Mouse (Mus musculus) Patski (cell line): ENCODE results near the gene Fam163b. TPM values are rescaled to one million over a fixed set of nuclear protein-coding genes. Genes with fewer than 3 reads are reported as not detected.

Source experiments
- ATAC-seq: fragments of 100-300 bp; one replicate; pipeline ENCODE4 v1.8.0; 2021
- CTCF ChIA-PET: fragments of 350-600 bp; sonication (Branson Sonifier 250); formaldehyde crosslinking; loops from one replicate; lab custom pipeline; 2022; ENCODE audit warnings: inconsistent platforms; lab: Charles Lee
- POLR2A ChIA-PET: fragments of 350-600 bp; sonication (Branson Sonifier 250); formaldehyde crosslinking; loops from one replicate; lab custom pipeline; 2022; ENCODE audit warnings: antibody characterized with exemption, inconsistent platforms; lab: Charles Lee
- DNase-seq: peaks from one replicate; pipeline ENCODE4 v3.0.0-alpha.2; 2011; ENCODE audit warnings: low read depth, low spot score
- H3K27me3 ChIP-seq: fragments of 371-371 bp; one replicate; pipeline ENCODE4 v1.5.1; 2021
- CTCF ChIP-seq: fragments of 100-300 bp; IDR thresholded peaks from one replicate; pipeline ENCODE4 v1.5.1; 2021
- in situ Hi-C: fragments of 300-500 bp; cut with MboI; formaldehyde crosslinking; loops from 3 replicates; pipeline ENCODE4 v1.11.1; 2018; ENCODE audit warnings: low pct_unique_long_range_greater_than_20kb, mixed read lengths
- polyA plus RNA-seq: library from polyadenylated mRNA; unstranded; gene quantifications from one replicate; pipeline ENCODE4 v1.2.3, GENCODE M21; 2021

Gene Fam163b
- polyA plus RNA-seq, 1 experiment from 2014 or later = not detected

DNA sequence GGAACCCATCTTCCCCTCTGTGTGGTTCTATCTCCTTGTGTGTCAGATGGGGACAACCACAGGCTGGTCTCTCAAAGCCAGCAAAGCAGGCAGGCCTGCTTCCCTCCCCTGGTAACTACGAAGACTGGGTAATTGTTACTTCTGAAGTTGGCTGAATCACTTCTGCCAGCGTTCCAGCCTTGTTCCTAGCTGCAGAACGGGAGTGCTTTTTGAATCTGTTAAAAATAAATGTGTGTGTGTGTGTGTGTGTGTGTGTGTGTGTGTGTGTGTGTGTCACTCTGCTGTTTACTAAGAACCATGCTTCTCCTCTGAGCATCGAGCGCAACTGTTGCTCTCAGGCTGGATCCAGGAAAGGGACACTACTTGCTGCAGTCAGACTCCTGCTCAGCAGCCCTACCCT, 21.6 kb upstream of the Fam163b start:
- ChIA-PET CTCF (interaction anchor here (1.6 kb wide), 1 partner anchor 9 kb away, joined by 3 read pairs; no protein-coding TSS in a partner anchor), POLR2A (interaction anchor here (1.1 kb wide), 1 partner anchor 22 kb away, joined by 3 read pairs; no protein-coding TSS in a partner anchor)

DNA sequence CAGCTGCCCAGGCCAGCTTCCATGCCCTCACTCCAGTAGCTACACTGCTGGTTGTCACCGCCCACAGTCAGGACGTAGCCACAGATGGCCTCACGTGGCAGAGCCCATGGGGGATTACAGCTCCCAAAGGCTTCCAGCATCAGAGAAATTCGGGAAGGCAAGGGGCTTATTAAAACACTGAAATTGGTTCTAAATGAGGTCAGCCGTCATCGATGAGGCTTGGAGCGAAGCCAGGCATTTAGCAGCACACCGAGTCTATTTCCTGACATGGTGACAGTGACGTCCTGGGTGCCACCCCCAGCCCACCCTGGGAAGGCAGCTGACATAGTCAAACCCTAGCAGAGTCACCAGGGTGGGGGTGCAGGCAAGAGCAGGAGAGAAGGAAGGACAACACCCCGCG, 20.4 kb upstream of the Fam163b start:
- TF ChIP-seq CTCF = no peak

More for the DNA sequence above, 21.6 kb upstream of the Fam163b start:
- no peak for TF ChIP-seq CTCF
- in situ Hi-C loops = no loop called here
- no peak for ATAC-seq
- peaks cover 19% of the 10 kb centered on the region for H3K27me3 ChIP-seq
- no peak for DNase-seq

DNA sequence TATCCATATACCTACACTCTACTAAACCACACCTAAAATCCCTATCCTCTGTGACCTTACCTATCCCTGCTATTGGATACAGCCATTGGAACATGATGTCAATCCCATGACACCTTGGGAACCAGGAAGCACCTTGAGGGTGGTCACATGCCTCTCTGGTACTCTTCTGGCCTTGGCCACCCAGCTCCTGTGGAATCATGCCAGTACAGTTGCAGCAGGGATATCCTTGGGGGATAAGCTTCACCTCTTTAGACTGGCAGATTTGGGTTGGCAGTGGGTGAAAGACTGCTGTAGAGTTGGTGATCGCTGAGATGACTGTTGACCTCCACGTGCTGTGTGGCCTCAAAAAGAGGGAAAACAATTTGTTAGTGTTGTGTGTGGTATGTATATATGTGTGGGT, 19.2 kb upstream of the Fam163b start:
- ChIA-PET CTCF (no interaction called here), POLR2A (no interaction called here)
- ATAC-seq (no peak), DNase-seq (no peak)
- no peak for TF ChIP-seq CTCF
- in situ Hi-C loops = no loop called here
- peaks cover 15% of the 10 kb centered on the region for H3K27me3 ChIP-seq

More for the DNA sequence above, 20.4 kb upstream of the Fam163b start:
- in situ Hi-C loops = no loop called here
- DNase-seq = no peak
- ChIA-PET CTCF (no interaction called here), POLR2A (no interaction called here)
- peaks cover 22% of the 10 kb centered on the region for H3K27me3 ChIP-seq
- ATAC-seq = no peak

DNA sequence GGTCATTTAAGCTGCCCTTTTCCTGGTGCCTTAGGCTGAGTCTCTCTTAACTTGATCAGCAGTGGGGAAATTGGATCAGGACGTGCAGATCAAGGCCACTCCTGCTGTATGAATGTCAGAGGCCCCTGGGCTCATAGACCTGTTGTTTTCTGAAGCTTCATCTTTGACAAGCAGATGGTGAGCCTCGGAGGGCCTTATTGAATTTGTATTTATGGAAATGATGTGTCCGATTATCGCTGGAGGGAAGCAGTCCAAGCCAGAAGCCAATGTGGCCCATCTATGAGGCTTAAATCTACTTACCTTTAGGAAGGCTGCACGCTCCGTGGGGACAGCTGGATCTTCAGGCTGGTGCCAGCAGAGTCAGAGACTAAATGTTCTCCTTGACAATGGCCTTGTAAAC, 14.3 kb upstream of the Fam163b start:
- TF ChIP-seq CTCF = no peak
- POLR2A ChIA-PET = no interaction called here
- ATAC-seq = no peak
- in situ Hi-C loops = no loop called here
- H3K27me3 ChIP-seq = peaks cover 40% of the 10 kb centered on the region
- no peak for DNase-seq
- CTCF ChIA-PET = interaction anchor here (0.8 kb wide), 1 partner anchor 12 kb away, joined by 3 read pairs; no protein-coding TSS in a partner anchor

DNA sequence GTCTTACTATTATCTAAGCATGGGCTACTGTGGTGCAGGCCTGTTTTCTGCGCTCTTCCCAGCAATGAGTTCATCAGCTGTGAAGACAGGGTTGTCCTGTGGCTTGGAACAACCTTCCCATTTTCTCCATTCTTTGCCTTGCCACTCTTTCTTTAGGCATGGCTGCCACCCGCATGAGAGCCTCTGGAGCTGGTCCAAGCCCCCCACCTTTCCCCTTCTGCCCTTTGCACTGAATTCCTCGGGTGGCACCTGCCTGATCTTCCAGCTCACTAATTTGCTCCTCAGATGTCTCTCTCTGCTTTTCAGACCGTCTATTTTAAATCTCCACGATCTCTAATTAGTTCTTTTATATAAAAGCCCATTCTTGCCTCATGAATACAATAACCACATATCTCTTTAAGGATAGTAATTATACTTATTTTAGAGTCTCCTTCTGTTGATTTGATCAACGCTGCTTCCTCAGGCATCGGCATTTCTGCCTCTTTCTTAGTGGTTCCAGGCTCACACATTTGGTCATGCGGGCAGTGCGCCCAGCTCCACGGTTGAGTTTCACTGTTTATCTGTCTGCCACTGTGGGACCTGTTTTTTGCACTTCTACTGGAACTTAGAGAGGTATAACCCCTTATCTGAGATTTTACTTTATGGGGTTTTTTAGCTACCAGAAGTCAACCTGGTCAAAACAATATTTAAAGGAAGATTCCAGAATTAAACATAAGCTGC, 12.3 kb upstream of the Fam163b start:
- no peak for TF ChIP-seq CTCF
- POLR2A ChIA-PET = no interaction called here
- in situ Hi-C loops = no loop called here
- ATAC-seq (no peak), DNase-seq (no peak)
- CTCF ChIA-PET = interaction anchor here (1.1 to 1.4 kb wide), 3 partner anchors 10 to 82 kb away, joined by 3 to 5 read pairs (median 3); no protein-coding TSS in a partner anchor
- H3K27me3 ChIP-seq = peaks cover 42% of the 10 kb centered on the region

GRCm38 (mm10) chr2:27149457-27149856, 7.2 kb upstream of the Fam163b start:
- CTCF ChIA-PET = no interaction called here
- no peak for TF ChIP-seq CTCF
- peaks cover 54% of the 10 kb centered on the region for H3K27me3 ChIP-seq
- ATAC-seq (no peak), DNase-seq (no peak)
- in situ Hi-C loops = no loop called here
- POLR2A ChIA-PET = no interaction called here

GRCm38 (mm10) chr2:27146840-27147239, 4.5 kb upstream of the Fam163b start:
- POLR2A ChIA-PET = no interaction called here
- in situ Hi-C loops = no loop called here
- peaks cover 41% of the 10 kb centered on the region for H3K27me3 ChIP-seq
- DNase-seq = no peak
- CTCF ChIA-PET = no interaction called here
- ATAC-seq = no peak
- TF ChIP-seq CTCF = no peak

- CTCF ChIA-PET = interaction anchor here (1.4 kb wide), 1 partner anchor 11 kb away, joined by 3 read pairs; no protein-coding TSS in a partner anchor
- TF ChIP-seq CTCF = no peak
- in situ Hi-C loops = no loop called here
- peaks cover 44% of the 10 kb centered on the region for H3K27me3 ChIP-seq
- DNase-seq (no peak), ATAC-seq (no peak)
- POLR2A ChIA-PET = no interaction called here
Measured at GRCm38 (mm10) chr2:27144957-27145356, 2.7 kb upstream of the Fam163b start.

- H3K27me3 ChIP-seq = peaks cover 42% of the 10 kb centered on the region
- in situ Hi-C loops = no loop called here
- ATAC-seq (no peak), DNase-seq (no peak)
- TF ChIP-seq CTCF = no peak
- POLR2A ChIA-PET = no interaction called here
- CTCF ChIA-PET = no interaction called here
Measured at GRCm38 (mm10) chr2:27138356-27138755, 3.9 kb downstream of the Fam163b start.

GRCm38 (mm10) chr2:27136789-27137188, 5.5 kb downstream of the Fam163b start:
- in situ Hi-C loops = no loop called here
- TF ChIP-seq CTCF = no peak
- DNase-seq = no peak
- CTCF ChIA-PET = interaction anchor here (1.1 kb wide), 1 partner anchor 11 kb away, joined by 5 read pairs; no protein-coding TSS in a partner anchor
- POLR2A ChIA-PET = no interaction called here
- no peak for ATAC-seq
- peaks cover 40% of the 10 kb centered on the region for H3K27me3 ChIP-seq

GRCm38 (mm10) chr2:27136336-27136735, 6.0 kb downstream of the Fam163b start:
- ChIA-PET CTCF (interaction anchor here (1.1 kb wide), 1 partner anchor 10 kb away, joined by 5 read pairs; no protein-coding TSS in a partner anchor), POLR2A (no interaction called here)
- DNase-seq (no peak), ATAC-seq (no peak)
- peaks cover 36% of the 10 kb centered on the region for H3K27me3 ChIP-seq
- no peak for TF ChIP-seq CTCF
- in situ Hi-C loops = no loop called here
